Mouse (Mus musculus) forebrain, embryonic 13.5 days (tissue): ENCODE measurements around the gene Agap1. TPM values are rescaled to one million over a fixed set of nuclear protein-coding genes. Genes with fewer than 3 reads are reported as not detected.
A peak's percentile ranks its signal among the peaks of the same experiment; 100 is the strongest.

Experiments
- ATAC-seq: fragments of 200-750 bp; cut with Nextera tagmentation; 2 replicates; pipeline ENCODE4 v1.8.0; 2017
- H3K27ac ChIP-seq: fragments of 300-500 bp; sonication (generic); 2 replicates; pipeline ENCODE4 v1.5.1; 2015; ENCODE audit warnings: inconsistent platforms, mild to moderate bottlenecking, moderate library complexity
- H3K27me3 ChIP-seq: fragments of 300-500 bp; sonication (generic); 2 replicates; pipeline ENCODE4 v1.6.1; 2015; ENCODE audit warnings: mild to moderate bottlenecking, inconsistent platforms
- H3K36me3 ChIP-seq: fragments of 300-500 bp; sonication (generic); 2 replicates; pipeline ENCODE4 v1.6.1; 2015; ENCODE audit warnings: mild to moderate bottlenecking, inconsistent platforms; ENCODE audit not compliant: poor library complexity, severe bottlenecking
- H3K4me1 ChIP-seq: fragments of 300-500 bp; sonication (generic); 2 replicates; pipeline ENCODE4 v1.6.1; 2015; ENCODE audit warnings: inconsistent platforms
- H3K4me2 ChIP-seq: fragments of 300-500 bp; sonication (generic); 2 replicates; pipeline ENCODE4 v1.6.1; 2015; ENCODE audit warnings: inconsistent platforms, mild to moderate bottlenecking, moderate library complexity
- H3K4me3 ChIP-seq: fragments of 300-500 bp; sonication (generic); 2 replicates; pipeline ENCODE4 v1.5.1; 2015; ENCODE audit warnings: mild to moderate bottlenecking, inconsistent platforms
- H3K9ac ChIP-seq: fragments of 300-500 bp; sonication (generic); 2 replicates; pipeline ENCODE4 v1.6.1; 2015; ENCODE audit warnings: mild to moderate bottlenecking, inconsistent platforms
- H3K9me3 ChIP-seq: fragments of 300-500 bp; sonication (generic); replicated peaks from 2 replicates; pipeline ENCODE4 v1.6.1; 2016; ENCODE audit warnings: inconsistent platforms
- WGBS: fragments of 180-500 bp; shearing (Covaris S2); methylation state at CpG from one replicate; pipeline ENCODE4 v1.1.7; 2015; 5-methylcytosine and 5-hydroxymethylcytosine counted together
- polyA plus RNA-seq: library from polyadenylated mRNA; unstranded; fragments of >200 nt; fragmentation: Nextera tagmentation; extraction: Ambion mirVana; gene quantifications from 2 replicates; pipeline ENCODE4 v1.2.1, GENCODE M21; 2015

Gene Agap1
- polyA plus RNA-seq, 1 experiment from 2014 or later, result 25.4 TPM

- WGBS, result 81% methylated on average over 2 of the region's 2 CpGs
- Histone ChIP-seq H3K9ac (no peak overlapping the region), H3K4me3 (no peak overlapping the region), H3K27ac (no peak overlapping the region), H3K27me3 (peaks cover 3% of the 10 kb centered on the region; the same call in 1 of the 2 replicates), H3K9me3 (no peaks in the 10 kb centered on the region), H3K4me2 (no peak overlapping the region), H3K36me3 (0 out of 2 replicates have a peak, but pooled peaks cover 9% of the 10 kb centered on the region), H3K4me1 (peaks cover 7% of the 10 kb centered on the region; the same call in 1 of the 2 replicates)
- no peak for ATAC-seq
Measured at GRCm38 (mm10) chr1:89899036-89899435, 444.4 kb downstream of the Agap1 start.

- 0 out of 2 replicates have a peak, but pooled peaks cover 9% of the 10 kb centered on the region for H3K36me3 ChIP-seq
- no peaks in the 10 kb centered on the region for H3K9me3 ChIP-seq
- H3K4me1 ChIP-seq, result peaks cover 7% of the 10 kb centered on the region; the same call in 1 of the 2 replicates
- ATAC-seq, result peak; percentile 27; the same call in 1 of the 2 replicates
- H3K27ac ChIP-seq, result no peak overlapping the region
- H3K9ac ChIP-seq, result no peak overlapping the region
- H3K4me2 ChIP-seq, result no peak overlapping the region
- 69% methylated on average over 11 of the region's 11 CpGs for WGBS
- no peak overlapping the region for H3K4me3 ChIP-seq
- peaks cover 10% of the 10 kb centered on the region; the same call in 1 of the 2 replicates for H3K27me3 ChIP-seq
Measured at GRCm38 (mm10) chr1:89899761-89900445, 445.3 kb downstream of the Agap1 start.

- Histone ChIP-seq H3K27ac (no peak overlapping the region), H3K27me3 (peaks cover 14% of the 10 kb centered on the region; the same call in 1 of the 2 replicates), H3K4me1 (peaks cover 7% of the 10 kb centered on the region; the same call in 1 of the 2 replicates), H3K4me3 (no peak overlapping the region), H3K9me3 (no peaks in the 10 kb centered on the region), H3K36me3 (peaks cover 1% of the 10 kb centered on the region; the same call in 1 of the 2 replicates), H3K4me2 (no peak overlapping the region), H3K9ac (no peak overlapping the region)
- 81% methylated on average over 4 of the region's 4 CpGs for WGBS
- ATAC-seq, result no peak
Measured at GRCm38 (mm10) chr1:89901381-89901780, 446.8 kb downstream of the Agap1 start.

- peaks cover 7% of the 10 kb centered on the region; the same call in 1 of the 2 replicates for H3K4me1 ChIP-seq
- H3K9me3 ChIP-seq, result no peaks in the 10 kb centered on the region
- H3K36me3 ChIP-seq, result peaks cover 5% of the 10 kb centered on the region; the same call in 1 of the 2 replicates
- H3K4me2 ChIP-seq, result no peak overlapping the region
- no peak overlapping the region for H3K4me3 ChIP-seq
- ATAC-seq, result no peak
- no peak overlapping the region for H3K9ac ChIP-seq
- H3K27ac ChIP-seq, result no peak overlapping the region
- H3K27me3 ChIP-seq, result peaks cover 14% of the 10 kb centered on the region; the same call in 1 of the 2 replicates
- 90% methylated on average over 2 of the region's 2 CpGs for WGBS
Measured at GRCm38 (mm10) chr1:89902236-89902635, 447.6 kb downstream of the Agap1 start.

- Histone ChIP-seq H3K9ac (no peak overlapping the region), H3K4me1 (peaks cover 7% of the 10 kb centered on the region; the same call in 1 of the 2 replicates), H3K4me3 (no peak overlapping the region), H3K27me3 (peaks cover 14% of the 10 kb centered on the region; the same call in 1 of the 2 replicates), H3K36me3 (peaks cover 5% of the 10 kb centered on the region; the same call in 1 of the 2 replicates), H3K27ac (no peak overlapping the region), H3K4me2 (no peak overlapping the region), H3K9me3 (no peaks in the 10 kb centered on the region)
- ATAC-seq, result no peak
- WGBS, result 78% methylated on average over 1 of the region's 1 CpGs
Measured at GRCm38 (mm10) chr1:89902641-89903040, 448.0 kb downstream of the Agap1 start.

DNA sequence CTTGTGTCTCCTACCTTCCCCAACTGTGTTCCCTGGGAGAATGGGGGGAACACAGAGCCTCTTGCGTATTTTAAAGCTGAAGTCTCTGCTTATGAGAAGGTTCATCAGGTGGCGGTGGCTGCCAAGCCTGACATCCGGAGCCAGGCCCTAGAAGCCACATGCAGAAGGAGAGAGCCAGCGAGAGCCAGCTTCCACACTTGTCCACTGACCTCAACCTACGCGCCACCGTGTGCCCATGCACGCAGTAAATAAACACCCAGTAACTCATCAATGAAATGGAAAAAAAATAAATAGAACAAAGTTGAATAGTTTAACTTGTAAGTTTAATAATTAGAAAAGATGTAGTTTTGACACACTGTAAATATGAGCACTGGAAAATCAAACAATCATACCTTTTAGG lies 455.2 kb downstream of the Agap1 start:
- Histone ChIP-seq H3K36me3 (peaks cover 5% of the 10 kb centered on the region; the same call in 1 of the 2 replicates), H3K27me3 (peaks cover 51% of the 10 kb centered on the region), H3K9ac (no peak overlapping the region), H3K4me2 (no peak overlapping the region), H3K9me3 (no peaks in the 10 kb centered on the region), H3K4me1 (0 out of 2 replicates have a peak, but pooled peaks cover 4% of the 10 kb centered on the region), H3K27ac (no peak overlapping the region), H3K4me3 (no peak overlapping the region)
- no peak for ATAC-seq
- 93% methylated on average over 8 of the region's 8 CpGs for WGBS

GRCm38 (mm10) chr1:89912392-89912791 lies 457.8 kb downstream of the Agap1 start:
- WGBS, result 42% methylated on average over 5 of the region's 5 CpGs
- Histone ChIP-seq H3K4me1 (0 out of 2 replicates have a peak, but pooled peaks cover 4% of the 10 kb centered on the region), H3K27me3 (peaks cover 62% of the 10 kb centered on the region), H3K27ac (no peak overlapping the region), H3K9me3 (no peaks in the 10 kb centered on the region), H3K4me3 (no peak overlapping the region), H3K36me3 (no peaks in the 10 kb centered on the region), H3K4me2 (no peak overlapping the region), H3K9ac (no peak overlapping the region)
- ATAC-seq, result no peak

DNA sequence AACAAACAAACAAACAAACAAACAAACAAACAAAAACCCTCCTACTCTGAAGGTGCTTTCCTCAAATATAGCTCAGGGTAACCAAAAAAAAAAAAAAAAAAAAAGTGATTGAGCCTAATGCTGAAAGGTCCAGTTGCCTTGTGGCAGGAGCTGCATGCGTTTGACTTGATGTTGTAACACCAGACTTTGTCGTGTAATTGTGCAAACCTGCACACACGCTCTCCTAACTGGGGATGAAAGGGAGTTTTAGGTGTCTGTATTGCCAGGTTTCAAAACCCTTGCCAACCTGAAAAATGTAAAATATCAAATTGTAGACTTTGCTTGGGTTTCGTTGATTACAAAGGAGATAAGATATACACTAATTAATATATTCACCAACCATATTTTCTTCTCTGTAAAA lies 459.0 kb downstream of the Agap1 start:
- Histone ChIP-seq H3K4me2 (no peak overlapping the region), H3K36me3 (no peaks in the 10 kb centered on the region), H3K27me3 (peaks cover 75% of the 10 kb centered on the region), H3K4me1 (0 out of 2 replicates have a peak, but pooled peaks cover 4% of the 10 kb centered on the region), H3K9ac (no peak overlapping the region), H3K4me3 (no peak overlapping the region), H3K27ac (no peak overlapping the region), H3K9me3 (no peaks in the 10 kb centered on the region)
- no peak for ATAC-seq
- WGBS, result 73% methylated on average over 4 of the region's 4 CpGs

DNA sequence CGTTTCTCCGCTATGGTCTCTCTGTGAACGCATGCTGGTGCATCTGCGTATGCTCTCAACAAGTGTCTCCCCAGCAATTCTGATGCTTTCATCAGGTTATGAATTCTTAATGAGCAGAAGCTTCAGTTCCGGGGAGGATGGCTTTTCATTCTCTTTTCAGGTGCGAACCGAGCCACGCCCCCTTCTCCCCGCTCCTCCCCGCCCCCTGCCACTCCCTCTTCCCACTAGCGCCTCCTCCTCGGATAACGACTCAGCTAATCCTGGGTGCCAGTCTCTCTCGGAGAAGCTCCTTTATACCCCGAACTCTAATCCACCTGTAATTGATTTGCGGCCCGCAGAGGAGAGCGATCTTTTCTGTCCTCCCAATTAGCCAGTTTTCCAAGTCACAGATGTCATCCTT lies 463.5 kb downstream of the Agap1 start:
- Histone ChIP-seq H3K9ac (no peak overlapping the region), H3K4me3 (no peak overlapping the region), H3K9me3 (no peaks in the 10 kb centered on the region), H3K27ac (no peak overlapping the region), H3K36me3 (no peaks in the 10 kb centered on the region), H3K4me2 (no peak overlapping the region), H3K4me1 (peaks cover 5% of the 10 kb centered on the region), H3K27me3 (peaks cover 85% of the 10 kb centered on the region)
- ATAC-seq, result no peak
- WGBS, result 11% methylated on average over 18 of the region's 18 CpGs

DNA sequence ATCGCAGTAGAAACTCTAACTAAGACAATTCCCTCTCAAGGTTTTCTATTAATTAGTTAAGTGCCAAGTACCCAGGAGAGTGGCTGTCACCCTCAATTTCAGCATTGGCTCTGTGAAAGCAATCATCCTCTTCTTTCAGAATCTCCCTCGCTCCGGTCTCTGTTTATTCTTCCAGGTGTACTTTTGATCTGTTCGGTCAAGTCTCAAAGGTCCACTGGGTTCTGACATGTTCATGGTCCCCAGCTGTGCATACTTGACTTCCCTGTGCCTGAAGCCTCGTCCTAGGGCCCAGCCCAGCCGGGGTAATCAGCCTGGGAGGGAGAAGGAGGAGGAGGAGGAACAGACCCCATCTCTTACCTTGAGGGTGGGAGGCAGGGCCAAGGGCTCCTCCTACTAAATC lies 464.6 kb downstream of the Agap1 start:
- Histone ChIP-seq H3K27ac (no peak overlapping the region), H3K4me3 (no peak overlapping the region), H3K36me3 (no peaks in the 10 kb centered on the region), H3K27me3 (peaks cover 87% of the 10 kb centered on the region), H3K4me1 (peaks cover 14% of the 10 kb centered on the region), H3K9ac (no peak overlapping the region), H3K9me3 (no peaks in the 10 kb centered on the region), H3K4me2 (no peak overlapping the region)
- 73% methylated on average over 6 of the region's 6 CpGs for WGBS
- no peak for ATAC-seq

GRCm38 (mm10) chr1:89921806-89922205 lies 467.2 kb downstream of the Agap1 start:
- 6% methylated on average over 10 of the region's 10 CpGs for WGBS
- Histone ChIP-seq H3K36me3 (no peaks in the 10 kb centered on the region), H3K9me3 (no peaks in the 10 kb centered on the region), H3K27me3 (peaks cover 100% of the 10 kb centered on the region), H3K4me3 (no peak overlapping the region), H3K4me2 (no peak overlapping the region), H3K9ac (no peak overlapping the region), H3K4me1 (peaks cover 36% of the 10 kb centered on the region), H3K27ac (no peak overlapping the region)
- no peak for ATAC-seq

GRCm38 (mm10) chr1:89922282-89922681 lies 467.7 kb downstream of the Agap1 start:
- no peaks in the 10 kb centered on the region for H3K9me3 ChIP-seq
- no peak overlapping the region for H3K27ac ChIP-seq
- ATAC-seq, result no peak
- peaks cover 100% of the 10 kb centered on the region for H3K27me3 ChIP-seq
- H3K4me3 ChIP-seq, result no peak overlapping the region
- under 1% methylated on average over 7 of the region's 7 CpGs for WGBS
- H3K4me2 ChIP-seq, result no peak overlapping the region
- H3K36me3 ChIP-seq, result no peaks in the 10 kb centered on the region
- H3K4me1 ChIP-seq, result peaks cover 41% of the 10 kb centered on the region
- H3K9ac ChIP-seq, result no peak overlapping the region
